Mouse (Mus musculus): Measurements from ENCODE around the gene Capn11. TPM values are rescaled to one million over a fixed set of nuclear protein-coding genes. Genes with fewer than 3 reads are reported as not detected.

Gene Capn11
- polyA plus RNA-seq, 1 experiment = not detected

DNA sequence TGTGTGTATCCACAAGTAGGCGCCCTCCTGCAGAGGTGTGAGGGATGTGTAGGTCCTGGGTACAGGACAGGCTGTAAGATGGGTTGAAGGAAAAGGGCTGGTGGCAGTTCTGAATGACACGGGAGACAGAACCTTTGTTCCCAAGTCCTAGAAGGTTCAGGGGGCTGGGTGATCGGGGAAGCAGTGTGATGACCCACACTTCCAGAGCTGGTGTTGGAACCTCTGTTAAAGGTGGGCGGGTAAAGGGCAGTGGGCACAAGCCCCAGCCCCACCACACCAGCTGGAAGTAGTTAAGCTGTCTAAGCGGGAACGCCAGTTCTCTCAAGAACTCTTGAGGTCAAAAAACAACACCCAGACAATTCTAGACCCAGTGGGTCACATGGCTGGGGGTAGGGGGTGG, 68.7 kb downstream of the Capn11 start:
- Histone ChIP-seq H3K4me3 (ENCODE audit: insufficient read depth, low read depth, low read length) (no peak overlapping the region), H3K27ac (replicated peaks; ENCODE audit: low read depth, low read length) (peak overlapping the region; percentile 70), H3K4me1 (ENCODE audit: control insufficient read depth, insufficient read depth, insufficient read length, low read length) (peaks cover 54% of the 10 kb centered on the region)

GRCm38 (mm10) chr17:45589844-45590243, 69.3 kb downstream of the Capn11 start:
- H3K4me3 ChIP-seq (ENCODE audit: insufficient read depth, low read depth, low read length) = no peak overlapping the region

DNA sequence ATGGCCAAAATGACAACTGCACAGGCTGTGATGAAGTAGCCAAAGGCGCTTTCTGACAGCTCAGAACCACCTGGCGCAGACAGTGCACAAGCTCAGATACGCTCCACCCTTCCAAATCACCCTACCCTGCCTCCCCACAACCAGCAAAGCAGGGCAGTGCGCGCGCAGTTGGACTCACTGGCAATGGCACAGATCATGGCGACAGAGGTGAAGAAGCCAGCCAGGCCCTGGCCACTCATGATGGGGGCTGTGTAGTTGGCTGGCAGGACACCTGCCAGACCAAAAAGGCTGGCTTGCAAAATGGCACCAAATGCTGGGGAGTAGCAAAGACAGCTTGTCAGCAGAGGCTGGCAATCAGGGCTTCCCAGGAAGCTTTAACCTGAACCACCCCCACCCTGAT, 69.9 kb downstream of the Capn11 start:
- H3K27ac ChIP-seq (replicated peaks; ENCODE audit: low read depth, low read length) = peak overlapping the region; percentile 84
- no peak overlapping the region for H3K4me3 ChIP-seq (ENCODE audit: insufficient read depth, low read depth, low read length)
- H3K4me1 ChIP-seq (ENCODE audit: control insufficient read depth, insufficient read depth, insufficient read length, low read length) = peaks cover 61% of the 10 kb centered on the region

More at GRCm38 (mm10) chr17:45589844-45590243, 69.3 kb downstream of the Capn11 start:
- H3K4me1 ChIP-seq (ENCODE audit: control insufficient read depth, insufficient read depth, insufficient read length, low read length) = peaks cover 58% of the 10 kb centered on the region
- H3K27ac ChIP-seq (replicated peaks; ENCODE audit: low read depth, low read length) = peak overlapping the region; percentile 84

GRCm38 (mm10) chr17:45588370-45588769, 70.8 kb downstream of the Capn11 start:
- Histone ChIP-seq H3K27ac (replicated peaks; ENCODE audit: low read depth, low read length) (peak overlapping the region; percentile 84), H3K4me1 (ENCODE audit: control insufficient read depth, insufficient read depth, insufficient read length, low read length) (peaks cover 56% of the 10 kb centered on the region), H3K4me3 (ENCODE audit: insufficient read depth, low read depth, low read length) (no peak overlapping the region)

DNA sequence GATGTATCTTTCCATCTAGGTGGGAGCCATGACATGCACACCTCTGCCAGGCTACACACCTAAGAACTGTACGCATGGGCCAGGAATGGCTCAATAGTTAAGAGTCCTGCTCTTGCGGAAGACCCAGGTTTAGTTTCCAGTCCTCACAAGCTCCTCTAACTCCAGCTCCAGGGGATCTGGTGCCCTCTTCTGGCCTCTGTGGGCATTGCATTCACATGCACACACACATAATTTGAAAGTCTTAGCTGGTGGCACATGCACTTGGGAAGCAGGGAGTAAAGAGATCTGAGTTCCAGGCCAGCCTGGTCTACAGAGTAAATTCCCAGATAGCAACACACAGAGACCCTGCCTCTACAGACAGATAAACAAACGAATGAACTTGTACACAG, 72.7 kb downstream of the Capn11 start:
- Histone ChIP-seq H3K4me1 (ENCODE audit: control insufficient read depth, insufficient read depth, insufficient read length, low read length) (peaks cover 48% of the 10 kb centered on the region), H3K27ac (replicated peaks; ENCODE audit: low read depth, low read length) (no peak overlapping the region), H3K4me3 (ENCODE audit: insufficient read depth, low read depth, low read length) (no peak overlapping the region)

DNA sequence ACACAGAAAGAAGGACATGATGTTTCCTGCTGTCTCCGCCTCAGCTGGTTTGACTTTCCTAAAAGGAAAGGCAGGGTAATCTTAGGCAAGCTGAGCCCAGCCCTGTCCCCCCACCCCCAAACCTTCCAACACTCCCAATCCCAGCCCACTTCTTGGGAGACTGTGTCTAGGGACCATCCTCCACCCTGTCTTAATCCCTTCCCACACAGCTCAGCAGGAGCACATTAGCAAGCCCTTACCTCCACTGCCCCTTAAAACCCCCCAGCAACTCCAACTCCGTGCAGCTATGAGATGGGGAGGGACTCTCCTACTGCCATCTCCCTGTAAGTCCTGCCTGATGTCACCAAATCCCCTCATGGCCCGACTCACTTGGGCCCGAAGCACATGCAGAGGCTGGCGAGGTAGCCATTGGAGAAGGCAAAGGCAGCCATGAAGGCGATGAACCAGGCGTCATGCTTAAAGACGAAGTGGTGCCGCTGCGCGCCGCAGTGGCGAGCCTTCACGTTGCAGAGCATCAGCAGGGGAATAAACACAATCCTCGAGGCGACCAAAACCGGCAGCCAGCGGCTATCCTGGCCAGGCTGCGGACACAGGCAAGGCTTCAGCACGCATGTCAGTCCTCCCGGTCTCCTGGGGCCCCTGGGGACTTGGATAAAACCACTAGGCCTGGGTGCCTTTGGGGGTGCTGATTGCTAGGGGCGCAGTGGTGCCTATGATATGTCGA, 73.2 kb downstream of the Capn11 start:
- Histone ChIP-seq H3K4me1 (ENCODE audit: control insufficient read depth, insufficient read depth, insufficient read length, low read length) (peaks cover 43% of the 10 kb centered on the region), H3K4me3 (ENCODE audit: insufficient read depth, low read depth, low read length) (no peak overlapping the region), H3K27ac (replicated peaks; ENCODE audit: low read depth, low read length) (peak overlapping the region; percentile 87)

GRCm38 (mm10) chr17:45584939-45585678, 74.0 kb downstream of the Capn11 start:
- peak overlapping the region; percentile 87 for H3K27ac ChIP-seq (replicated peaks; ENCODE audit: low read depth, low read length)
- H3K4me1 ChIP-seq (ENCODE audit: control insufficient read depth, insufficient read depth, insufficient read length, low read length) = peaks cover 39% of the 10 kb centered on the region
- H3K4me3 ChIP-seq (ENCODE audit: insufficient read depth, low read depth, low read length) = no peak overlapping the region

GRCm38 (mm10) chr17:45584096-45584896, 74.8 kb downstream of the Capn11 start:
- no peak overlapping the region for H3K4me3 ChIP-seq (ENCODE audit: insufficient read depth, low read depth, low read length)

GRCm38 (mm10) chr17:45582715-45583355, 76.3 kb downstream of the Capn11 start:
- H3K4me3 ChIP-seq (ENCODE audit: insufficient read depth, low read depth, low read length) = no peak overlapping the region
- peak overlapping the region; percentile 41 for H3K27ac ChIP-seq (replicated peaks; ENCODE audit: low read depth, low read length)
- peaks cover 28% of the 10 kb centered on the region for H3K4me1 ChIP-seq (ENCODE audit: control insufficient read depth, insufficient read depth, insufficient read length, low read length)

More at GRCm38 (mm10) chr17:45584096-45584896, 74.8 kb downstream of the Capn11 start:
- Histone ChIP-seq H3K4me1 (ENCODE audit: control insufficient read depth, insufficient read depth, insufficient read length, low read length) (peaks cover 35% of the 10 kb centered on the region), H3K27ac (replicated peaks; ENCODE audit: low read depth, low read length) (peak overlapping the region; percentile 87)

DNA sequence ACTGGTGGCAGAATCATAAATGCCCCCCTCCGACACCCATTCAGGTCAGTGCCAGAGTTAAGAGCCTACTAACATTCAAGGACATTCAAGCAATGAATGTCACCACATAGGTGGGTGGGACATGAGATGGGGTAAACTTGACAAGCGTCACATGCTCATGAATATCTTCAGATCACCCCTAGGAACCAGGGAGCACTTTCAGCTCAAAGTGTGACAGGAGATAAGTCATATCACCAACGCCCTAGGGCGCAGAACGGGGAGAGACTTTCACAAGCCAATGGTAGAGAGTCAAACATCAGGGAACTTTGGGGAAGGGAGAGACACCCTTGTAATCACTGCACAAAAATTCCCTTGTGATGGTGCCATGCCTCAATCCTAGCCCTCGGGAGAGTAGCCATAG, 76.9 kb downstream of the Capn11 start:
- Histone ChIP-seq H3K4me3 (ENCODE audit: insufficient read depth, low read depth, low read length) (no peak overlapping the region), H3K27ac (replicated peaks; ENCODE audit: low read depth, low read length) (no peak overlapping the region), H3K4me1 (ENCODE audit: control insufficient read depth, insufficient read depth, insufficient read length, low read length) (peaks cover 28% of the 10 kb centered on the region)

GRCm38 (mm10) chr17:45581567-45581983, 77.5 kb downstream of the Capn11 start:
- Histone ChIP-seq H3K27ac (replicated peaks; ENCODE audit: low read depth, low read length) (no peak overlapping the region), H3K4me1 (ENCODE audit: control insufficient read depth, insufficient read depth, insufficient read length, low read length) (peaks cover 28% of the 10 kb centered on the region), H3K4me3 (ENCODE audit: insufficient read depth, low read depth, low read length) (no peak overlapping the region)

- peak overlapping the region; percentile 43 for H3K27ac ChIP-seq (replicated peaks; ENCODE audit: low read depth, low read length)
- H3K4me3 ChIP-seq (ENCODE audit: insufficient read depth, low read depth, low read length) = no peak overlapping the region
- H3K4me1 ChIP-seq (ENCODE audit: control insufficient read depth, insufficient read depth, insufficient read length, low read length) = peaks cover 25% of the 10 kb centered on the region
Measured at GRCm38 (mm10) chr17:45580958-45581477, 78.1 kb downstream of the Capn11 start.
